Mouse (Mus musculus) Patski (cell line): ENCODE measurements at regions not wholly inside any gene's neighbourhood (a gene's known extent, or its start where the extent isn't known, plus 50 kb on each side); places are given as distances from the start of the nearest gene placed in this dataset.

Source experiments
- ATAC-seq: fragments of 100-300 bp; one replicate; pipeline ENCODE4 v1.8.0; 2021
- CTCF ChIA-PET: fragments of 350-600 bp; sonication (Branson Sonifier 250); formaldehyde crosslinking; loops from one replicate; lab custom pipeline; 2022; ENCODE audit warnings: inconsistent platforms; lab: Charles Lee
- POLR2A ChIA-PET: fragments of 350-600 bp; sonication (Branson Sonifier 250); formaldehyde crosslinking; loops from one replicate; lab custom pipeline; 2022; ENCODE audit warnings: antibody characterized with exemption, inconsistent platforms; lab: Charles Lee
- DNase-seq: peaks from one replicate; pipeline ENCODE4 v3.0.0-alpha.2; 2011; ENCODE audit warnings: low read depth, low spot score
- H3K27me3 ChIP-seq: fragments of 371-371 bp; one replicate; pipeline ENCODE4 v1.5.1; 2021
- CTCF ChIP-seq: fragments of 100-300 bp; IDR thresholded peaks from one replicate; pipeline ENCODE4 v1.5.1; 2021
- in situ Hi-C: fragments of 300-500 bp; cut with MboI; formaldehyde crosslinking; loops from 3 replicates; pipeline ENCODE4 v1.11.1; 2018; ENCODE audit warnings: low pct_unique_long_range_greater_than_20kb, mixed read lengths

DNA sequence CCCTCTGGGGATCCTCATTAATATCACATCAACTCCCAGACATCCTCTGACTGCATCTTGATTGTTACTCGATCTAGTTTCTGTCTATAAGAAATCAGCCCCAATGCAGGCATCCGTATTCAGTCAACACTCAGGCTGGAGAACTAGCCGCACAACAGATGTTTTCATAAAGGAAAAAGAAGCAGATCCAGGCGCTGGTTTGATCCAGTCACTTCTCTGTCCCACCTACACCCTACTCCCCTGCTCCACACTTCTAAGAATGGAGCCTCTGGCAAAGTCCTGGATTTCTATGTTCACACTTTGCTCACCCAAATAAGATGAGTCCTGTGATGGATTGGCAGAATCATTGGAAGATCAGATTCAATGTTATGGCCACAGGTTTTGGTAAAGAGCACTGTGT is 302.4 kb downstream of the Slc4a3 start:
- ATAC-seq, result no peak
- in situ Hi-C loops, result no loop called here
- no peak for TF ChIP-seq CTCF
- CTCF ChIA-PET, result no interaction called here
- no peak for DNase-seq
- no peaks in the 10 kb centered on the region for H3K27me3 ChIP-seq
- POLR2A ChIA-PET, result no interaction called here

GRCm38 (mm10) chr1:75850131-75850530 is 304.1 kb downstream of the Slc4a3 start:
- TF ChIP-seq CTCF, result no peak
- no peak for ATAC-seq
- ChIA-PET POLR2A (no interaction called here), CTCF (no interaction called here)
- DNase-seq, result no peak
- in situ Hi-C loops, result no loop called here
- no peaks in the 10 kb centered on the region for H3K27me3 ChIP-seq

DNA sequence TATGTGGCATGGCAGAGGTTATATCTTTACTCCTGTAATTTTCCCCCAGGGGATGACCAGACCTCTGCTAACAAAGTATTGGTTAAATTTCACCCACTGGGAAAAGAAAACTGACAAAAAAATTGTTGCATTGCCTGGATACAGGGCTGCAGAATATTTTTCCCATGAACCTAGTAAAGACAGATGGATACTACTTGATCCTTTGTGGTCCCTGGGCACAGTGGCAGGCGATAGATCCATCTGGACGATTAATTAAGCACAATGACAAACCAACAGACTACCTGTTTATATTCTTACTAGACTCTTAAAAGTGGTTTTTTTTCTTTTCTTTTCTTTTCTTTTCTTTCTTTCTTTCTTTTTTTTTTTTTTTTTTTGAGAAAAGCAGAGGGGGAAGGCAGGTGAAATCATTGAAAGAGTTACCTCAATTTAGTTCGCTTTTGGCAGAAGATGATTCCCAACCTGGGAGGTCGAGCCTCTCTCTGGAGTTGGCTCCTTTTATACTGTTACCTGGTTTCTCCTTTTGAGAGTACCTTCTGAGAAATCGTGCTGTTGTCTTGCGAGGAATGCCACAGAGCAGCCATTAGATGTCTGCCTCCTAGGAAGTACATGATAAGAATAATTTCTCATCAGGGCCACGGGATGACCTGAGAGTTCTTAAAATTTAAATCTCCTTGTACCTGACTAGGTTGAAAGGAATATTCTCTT is 312.6 kb downstream of the Slc4a3 start:
- no peak for TF ChIP-seq CTCF
- CTCF ChIA-PET, result no interaction called here
- ATAC-seq, result no peak

GRCm38 (mm10) chr1:75862757-75863156 is 316.7 kb downstream of the Slc4a3 start:
- no peaks in the 10 kb centered on the region for H3K27me3 ChIP-seq
- no peak for TF ChIP-seq CTCF
- in situ Hi-C loops, result no loop called here
- ChIA-PET POLR2A (no interaction called here), CTCF (no interaction called here)
- DNase-seq (no peak), ATAC-seq (no peak)

More for the DNA sequence above, 312.6 kb downstream of the Slc4a3 start:
- in situ Hi-C loops, result no loop called here
- POLR2A ChIA-PET, result no interaction called here
- no peaks in the 10 kb centered on the region for H3K27me3 ChIP-seq
- DNase-seq, result no peak

GRCm38 (mm10) chr1:75866556-75866955 is 320.5 kb downstream of the Slc4a3 start:
- CTCF ChIA-PET, result no interaction called here
- TF ChIP-seq CTCF, result no peak
- in situ Hi-C loops, result no loop called here
- POLR2A ChIA-PET, result no interaction called here
- no peak for ATAC-seq
- no peaks in the 10 kb centered on the region for H3K27me3 ChIP-seq
- DNase-seq, result no peak

DNA sequence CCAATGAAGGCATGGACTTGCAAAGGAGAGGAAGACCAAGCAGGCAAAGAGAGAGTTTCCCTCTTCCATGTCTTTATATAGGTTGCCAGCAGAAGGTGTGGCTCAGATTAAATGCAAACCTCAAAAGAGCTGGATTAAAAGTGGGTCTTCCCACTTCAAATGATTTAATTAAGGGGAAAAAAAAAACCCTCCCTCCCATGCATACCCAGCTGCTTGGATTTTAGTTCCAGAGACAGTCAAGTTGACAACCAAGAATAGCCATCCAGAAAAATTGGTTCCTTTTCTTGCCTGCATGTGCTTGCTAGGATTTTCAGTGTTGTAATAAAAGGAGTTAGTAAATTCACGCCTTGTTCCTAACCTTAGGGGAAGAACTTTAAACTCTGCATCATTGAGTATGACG is 323.3 kb downstream of the Slc4a3 start:
- ChIA-PET POLR2A (no interaction called here), CTCF (no interaction called here)
- no peaks in the 10 kb centered on the region for H3K27me3 ChIP-seq
- ATAC-seq (no peak), DNase-seq (no peak)
- TF ChIP-seq CTCF, result no peak
- in situ Hi-C loops, result no loop called here

GRCm38 (mm10) chr1:75869846-75870245 is 323.8 kb downstream of the Slc4a3 start:
- DNase-seq, result no peak
- POLR2A ChIA-PET, result no interaction called here
- CTCF ChIA-PET, result no interaction called here
- ATAC-seq, result no peak
- no peaks in the 10 kb centered on the region for H3K27me3 ChIP-seq
- no peak for TF ChIP-seq CTCF
- in situ Hi-C loops, result no loop called here

GRCm38 (mm10) chr1:75873911-75874310 is 327.8 kb downstream of the Slc4a3 start:
- ChIA-PET CTCF (no interaction called here), POLR2A (no interaction called here)
- TF ChIP-seq CTCF, result no peak
- ATAC-seq (no peak), DNase-seq (no peak)
- H3K27me3 ChIP-seq, result no peaks in the 10 kb centered on the region
- in situ Hi-C loops, result no loop called here

DNA sequence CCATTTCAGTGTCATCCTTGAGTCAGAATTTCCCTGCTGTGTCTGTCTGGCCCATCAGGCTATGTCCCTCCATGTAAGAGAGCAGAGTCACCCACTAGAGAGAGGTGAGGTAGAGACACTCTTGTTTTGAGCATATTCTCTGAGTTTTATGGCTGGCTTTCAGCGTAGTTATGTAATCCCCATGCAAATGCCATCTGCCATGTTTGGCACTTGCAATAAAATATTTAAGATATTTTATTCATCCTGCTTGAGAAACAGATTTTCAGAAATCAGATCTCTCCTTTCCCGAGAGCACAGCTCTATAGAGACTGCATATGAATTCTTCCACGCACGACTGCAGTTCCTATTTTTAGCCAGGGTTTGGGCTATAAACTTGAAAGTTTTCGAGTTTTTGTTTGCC is 331.1 kb downstream of the Slc4a3 start:
- no peak for ATAC-seq
- no peak for TF ChIP-seq CTCF
- CTCF ChIA-PET, result no interaction called here
- no peaks in the 10 kb centered on the region for H3K27me3 ChIP-seq
- DNase-seq, result no peak
- POLR2A ChIA-PET, result no interaction called here
- in situ Hi-C loops, result no loop called here

DNA sequence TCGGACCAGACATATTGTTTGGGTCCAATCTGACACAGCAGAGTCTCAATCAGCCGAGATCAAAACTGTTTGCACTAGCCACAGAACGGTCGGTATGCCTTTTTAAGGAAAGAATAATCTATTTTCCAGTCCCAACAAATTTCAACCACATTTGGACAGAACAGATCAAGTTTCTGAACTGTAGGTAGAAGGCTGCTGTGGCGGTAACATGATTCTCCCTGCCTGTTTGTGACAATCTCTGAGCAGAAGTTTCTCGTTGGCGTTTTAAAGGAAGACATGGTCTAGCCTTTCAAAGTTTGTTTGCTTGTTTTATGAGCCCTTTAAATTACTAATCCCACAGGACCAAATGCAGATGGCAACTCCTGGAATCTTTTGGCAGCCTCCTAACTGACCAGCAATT is 339.6 kb downstream of the Slc4a3 start:
- CTCF ChIA-PET, result no interaction called here

GRCm38 (mm10) chr1:75888499-75889208 is 342.6 kb downstream of the Slc4a3 start:
- ATAC-seq (no peak), DNase-seq (no peak)
- CTCF ChIA-PET, result no interaction called here
- H3K27me3 ChIP-seq, result no peaks in the 10 kb centered on the region
- POLR2A ChIA-PET, result no interaction called here
- in situ Hi-C loops, result no loop called here
- TF ChIP-seq CTCF, result no peak

More for the DNA sequence above, 339.6 kb downstream of the Slc4a3 start:
- DNase-seq (no peak), ATAC-seq (no peak)
- no peak for TF ChIP-seq CTCF
- POLR2A ChIA-PET, result no interaction called here
- in situ Hi-C loops, result no loop called here
- H3K27me3 ChIP-seq, result no peaks in the 10 kb centered on the region
